Mouse (Mus musculus) mesoderm, embryonic 11.5 days (tissue): Measurements from ENCODE around the gene Elmo2.
A peak's percentile ranks its signal among the peaks of the same experiment; 100 is the strongest.

Source experiments
- DNase-seq: peaks from one replicate; pipeline ENCODE4 v3.0.0-alpha.2; 2012; ENCODE audit warnings: low read depth, low spot score

Elmo2 gene

DNA sequence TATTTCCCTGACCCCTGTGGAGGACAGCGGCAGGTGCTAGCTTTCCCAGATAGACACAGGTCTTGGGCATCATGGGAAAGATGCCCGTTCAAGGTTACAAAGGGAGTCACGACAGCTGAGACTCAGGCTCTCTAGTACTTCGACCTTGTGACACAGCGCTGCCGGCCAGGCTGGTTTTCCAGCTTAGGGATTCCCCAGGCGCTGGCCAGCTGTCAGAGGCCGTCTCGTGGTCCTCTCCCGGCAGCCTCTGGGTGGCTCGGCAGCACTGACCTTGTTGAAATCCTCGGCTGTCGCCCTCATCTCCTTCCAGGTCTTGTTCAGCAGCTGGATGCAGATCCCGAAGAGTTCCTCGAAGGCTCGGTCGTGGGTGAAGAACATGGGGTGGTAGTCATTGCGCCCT, 29.7 kb downstream of the Elmo2 start:
- no peak for DNase-seq

DNA sequence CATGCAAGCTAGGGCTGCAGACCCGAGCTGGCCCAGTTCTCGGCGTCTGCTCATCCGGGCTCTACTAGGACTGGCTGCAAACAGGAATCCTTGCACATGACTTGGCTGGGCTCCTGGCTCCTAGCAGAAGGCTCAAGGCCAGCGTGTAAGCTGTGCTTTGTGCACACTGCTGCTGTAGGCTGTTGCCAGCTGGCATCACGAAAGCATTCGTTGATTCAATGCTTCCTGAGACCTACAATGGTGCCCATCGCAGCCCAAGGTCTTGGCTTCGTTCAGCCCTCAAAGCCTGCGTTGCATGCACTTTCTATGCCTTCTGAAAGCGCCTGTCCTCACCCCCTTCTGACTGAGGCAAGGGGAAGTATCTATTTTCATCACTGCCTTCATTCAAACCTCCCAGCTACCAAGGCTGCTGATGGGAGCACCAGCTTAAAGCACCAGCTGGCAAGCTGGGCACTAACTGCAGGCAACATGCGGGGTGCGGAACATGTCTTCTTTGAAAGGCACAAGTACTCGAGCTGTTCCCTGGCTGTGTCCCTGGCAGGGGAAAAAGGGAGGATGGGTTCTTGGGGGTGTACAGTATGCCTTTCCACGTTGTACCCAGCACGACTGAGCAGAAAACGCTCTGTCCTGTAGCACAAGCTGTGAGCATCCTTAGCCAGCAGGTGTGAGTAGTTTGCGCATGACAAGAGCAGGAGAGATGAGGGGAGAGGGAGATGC, 37.8 kb downstream of the Elmo2 start:
- DNase-seq = no peak

DNA sequence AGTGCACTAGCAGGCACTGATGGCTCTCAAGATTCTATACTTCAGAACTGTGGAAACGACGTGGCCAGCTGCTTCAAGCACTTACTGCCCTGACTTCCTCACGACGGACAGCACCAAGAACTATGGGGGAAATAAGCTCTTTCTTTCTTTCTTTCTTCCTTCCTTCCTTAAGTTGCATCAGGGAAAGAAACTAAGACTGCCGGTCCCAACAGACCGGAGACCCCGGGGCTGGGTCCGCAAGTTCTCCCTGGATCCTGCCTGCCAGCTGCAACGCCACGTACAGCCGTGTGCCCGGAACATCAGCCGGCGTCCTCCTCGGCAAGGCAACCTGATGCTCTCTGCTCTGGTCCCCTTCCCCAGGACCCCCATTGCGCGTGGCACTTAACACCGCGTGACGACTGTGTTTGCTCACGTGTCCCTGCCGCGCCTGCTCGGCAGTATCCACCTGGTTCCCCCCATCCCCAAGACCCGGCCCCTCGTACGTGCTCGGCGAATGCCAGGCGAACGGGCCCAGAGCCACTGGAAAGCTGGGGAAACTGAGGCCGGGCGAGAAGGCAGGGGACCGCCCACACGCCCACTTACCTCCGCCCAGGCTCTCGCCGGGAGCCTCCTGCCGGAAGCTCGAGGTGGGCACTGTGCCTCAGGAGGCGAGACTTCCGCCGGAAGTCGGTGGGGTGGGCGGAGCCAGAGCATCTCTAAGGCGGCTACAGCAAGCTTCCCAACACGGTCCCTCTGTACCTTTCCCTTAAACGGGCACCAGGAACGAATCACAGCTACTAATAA, 38.9 kb downstream of the Elmo2 start, which contains the start of gene Slc35c2:
Slc35c2 (minus strand) TSS at position 668 of the 783 bp plus-strand sequence.
- DNase-seq = peak; percentile 95

DNA sequence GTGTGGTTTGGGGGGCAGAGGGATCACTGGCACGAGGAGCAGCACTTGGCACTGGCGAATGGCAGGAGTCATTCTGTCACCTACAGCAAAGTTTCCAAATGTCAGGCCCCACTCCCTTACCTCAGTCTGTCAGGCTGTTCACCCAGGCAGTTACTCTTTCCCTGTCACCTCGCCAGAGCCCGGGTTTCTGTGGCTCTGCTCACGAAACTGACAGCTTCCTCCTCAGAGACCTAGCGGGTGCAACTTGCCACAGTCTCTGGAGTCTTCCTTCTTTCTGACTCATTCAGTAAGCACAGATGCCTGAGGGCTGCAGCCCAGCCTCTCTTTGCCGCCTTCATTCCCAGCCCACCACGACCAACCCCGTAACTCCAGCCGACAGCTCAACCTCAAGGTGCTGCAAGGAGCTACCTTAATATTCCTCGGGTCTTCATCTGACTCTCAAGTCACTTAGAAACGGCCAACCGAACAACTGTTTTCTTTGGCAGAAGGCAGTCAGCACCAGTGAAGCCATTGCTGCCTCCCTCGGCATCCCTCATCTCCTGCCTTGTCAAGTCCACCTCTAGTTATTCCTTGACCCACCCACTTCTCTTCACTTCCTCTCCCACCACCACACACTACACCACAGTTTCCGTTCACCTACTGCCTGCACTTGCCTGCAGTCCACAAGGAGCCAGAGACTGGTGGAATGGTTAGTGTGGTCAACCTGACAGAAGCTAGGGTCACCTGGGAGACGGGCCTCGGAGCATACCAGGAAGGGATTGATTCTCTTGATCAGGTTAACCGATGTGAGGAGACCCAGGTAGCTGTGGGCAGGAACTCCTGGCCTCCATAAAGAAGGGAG, 39.7 kb downstream of the Elmo2 start:
- DNase-seq = no peak

DNA sequence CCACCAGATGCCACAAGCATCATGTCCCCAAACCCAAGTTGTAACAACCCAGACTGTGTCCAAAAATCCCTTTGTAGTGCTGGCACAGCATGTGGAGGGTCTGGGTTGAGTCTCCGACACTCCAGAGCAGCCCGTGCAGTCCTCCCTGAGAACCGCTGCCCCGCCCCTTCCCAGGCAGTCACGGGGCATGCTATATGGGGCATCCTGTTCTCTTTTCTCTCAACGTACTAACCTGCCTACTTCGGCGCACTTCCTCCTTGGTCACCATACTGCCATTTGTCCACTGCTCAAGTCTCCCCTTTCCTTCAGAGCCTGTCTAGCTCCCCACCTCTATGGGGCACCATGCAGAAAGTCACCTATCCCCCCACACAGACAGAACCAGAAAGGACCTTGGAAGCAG, 40.7 kb downstream of the Elmo2 start:
- DNase-seq = no peak

DNA sequence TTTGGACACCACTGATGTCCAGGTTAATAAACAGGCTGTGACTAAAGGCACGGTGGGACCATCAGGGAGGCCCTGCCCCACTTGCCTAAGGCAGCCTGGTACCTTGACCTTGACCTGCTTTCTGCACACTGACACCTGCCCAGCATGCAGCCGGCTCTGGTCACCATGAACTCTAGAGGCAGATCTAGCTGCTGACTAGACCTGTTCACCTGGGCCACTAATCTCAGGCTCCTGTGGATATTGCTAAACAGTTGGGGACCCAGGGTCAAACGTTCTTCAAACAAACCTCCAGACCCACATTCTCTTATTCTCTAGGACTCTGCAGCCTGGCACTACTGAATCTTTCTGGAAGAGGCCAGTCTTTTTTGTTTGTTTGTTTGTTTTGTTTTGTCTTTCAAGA, 41.2 kb downstream of the Elmo2 start:
- DNase-seq = no peak

DNA sequence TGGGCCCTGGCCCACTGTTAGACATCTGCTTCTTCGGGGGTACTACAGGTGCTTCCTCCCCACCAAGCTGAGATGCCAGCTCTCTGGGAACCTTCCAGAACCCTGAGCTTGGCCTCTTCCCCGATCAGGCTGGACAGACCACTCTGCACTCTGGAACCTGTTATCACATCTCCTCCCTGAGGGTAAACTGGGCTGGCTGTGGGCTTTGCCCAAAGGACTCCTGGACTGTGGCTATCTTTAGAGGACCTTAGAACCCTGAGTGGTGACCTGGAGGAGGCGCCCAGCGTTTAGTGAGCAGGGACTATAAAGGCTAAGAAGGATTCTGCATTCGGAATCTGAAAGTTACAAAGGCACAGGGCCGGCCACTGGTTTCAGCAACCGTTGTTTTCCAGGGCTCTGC, 41.9 kb downstream of the Elmo2 start:
- DNase-seq = no peak

DNA sequence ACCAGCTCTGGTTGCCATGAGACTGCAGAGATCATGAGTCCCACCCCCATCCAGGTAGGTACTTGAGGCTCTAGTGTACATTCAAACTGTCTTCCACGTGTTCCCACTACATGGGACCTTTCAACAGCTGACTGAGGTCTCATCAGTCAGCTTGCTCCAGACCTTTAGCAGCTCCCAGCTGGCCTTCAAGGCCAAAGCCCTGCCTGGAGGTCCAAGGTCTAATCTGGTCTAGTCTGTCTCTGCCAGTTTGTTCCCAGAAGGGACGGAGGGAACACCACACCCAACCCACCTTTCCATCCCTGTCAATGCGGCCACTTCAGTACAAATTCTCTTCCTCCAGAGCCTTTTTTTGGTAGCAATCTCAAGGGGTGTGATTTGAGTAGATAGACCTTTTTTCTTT, 42.6 kb downstream of the Elmo2 start:
- DNase-seq = no peak

DNA sequence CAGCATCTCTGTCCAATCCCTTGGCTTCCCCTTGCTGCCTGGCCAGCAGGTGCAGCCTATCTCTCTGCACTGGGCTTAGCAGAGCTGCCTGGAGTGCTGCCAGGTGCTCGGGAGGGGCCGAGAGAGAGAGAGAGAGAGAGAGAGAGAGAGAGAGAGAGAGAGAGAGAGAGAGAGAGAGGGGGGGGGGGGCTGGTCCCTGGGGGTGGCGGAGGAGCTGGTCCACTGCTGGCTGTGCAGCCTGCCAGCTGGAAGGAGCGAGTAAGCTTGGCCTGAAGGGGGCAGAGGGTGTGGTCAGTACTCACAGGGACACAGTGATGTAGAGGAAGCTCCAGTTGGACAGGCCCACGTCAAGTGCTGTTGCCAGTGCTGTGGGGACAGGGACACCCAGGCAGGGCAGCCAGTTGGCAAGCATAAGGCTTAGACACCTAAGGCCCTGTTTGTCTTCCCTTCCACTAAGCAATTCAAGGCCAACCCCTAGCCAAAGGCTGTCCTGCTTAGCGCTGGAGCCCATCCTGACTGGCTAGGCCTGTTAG, 44.4 kb downstream of the Elmo2 start:
- no peak for DNase-seq

DNA sequence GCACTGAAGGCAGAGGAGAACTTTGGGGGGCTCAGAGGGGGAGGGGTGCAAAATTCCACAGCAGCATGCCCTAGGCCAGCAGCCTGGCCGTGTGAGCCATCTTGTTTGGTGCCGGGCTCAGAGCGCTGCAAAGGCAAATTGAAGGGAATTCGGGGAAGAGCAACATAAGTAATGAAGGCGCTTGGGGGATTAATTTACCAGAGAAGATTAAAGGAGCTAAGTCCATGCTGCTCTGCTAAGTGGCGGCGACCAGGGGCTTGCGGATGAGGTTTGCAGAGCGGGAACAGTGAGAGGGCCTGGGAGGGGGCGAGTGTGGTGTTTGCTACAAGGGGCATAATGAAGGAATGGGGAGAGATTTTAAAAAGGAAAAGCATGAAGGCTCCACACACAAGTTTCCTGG, 46.9 kb downstream of the Elmo2 start:
- no peak for DNase-seq

DNA sequence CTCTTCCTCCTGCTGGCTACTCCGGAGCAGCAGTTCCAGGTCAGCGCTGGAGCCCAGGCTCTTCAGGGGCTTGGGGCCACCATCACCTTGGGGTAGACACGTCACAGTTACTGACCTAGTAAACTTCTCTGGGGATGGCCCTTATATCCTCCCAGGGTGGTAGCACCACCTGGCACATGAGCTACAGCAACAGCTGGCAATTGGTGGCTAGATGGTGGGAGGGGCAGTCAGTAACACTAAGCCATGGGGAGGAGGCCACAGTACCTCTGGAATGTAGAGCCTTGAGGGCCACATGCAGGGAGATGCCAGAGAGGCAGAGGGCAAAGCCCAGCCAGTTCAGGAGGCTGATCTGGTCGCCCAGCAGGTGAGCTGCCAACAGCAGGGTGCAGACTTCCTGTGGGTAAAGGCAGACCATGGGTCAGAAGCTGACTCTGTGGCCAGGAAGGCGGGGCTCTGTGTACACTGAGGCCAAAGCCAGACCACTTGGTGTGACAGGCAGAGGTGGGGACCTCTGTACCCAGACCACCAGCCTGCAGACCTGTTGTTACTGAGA, 49.0 kb downstream of the Elmo2 start:
- DNase-seq = no peak

DNA sequence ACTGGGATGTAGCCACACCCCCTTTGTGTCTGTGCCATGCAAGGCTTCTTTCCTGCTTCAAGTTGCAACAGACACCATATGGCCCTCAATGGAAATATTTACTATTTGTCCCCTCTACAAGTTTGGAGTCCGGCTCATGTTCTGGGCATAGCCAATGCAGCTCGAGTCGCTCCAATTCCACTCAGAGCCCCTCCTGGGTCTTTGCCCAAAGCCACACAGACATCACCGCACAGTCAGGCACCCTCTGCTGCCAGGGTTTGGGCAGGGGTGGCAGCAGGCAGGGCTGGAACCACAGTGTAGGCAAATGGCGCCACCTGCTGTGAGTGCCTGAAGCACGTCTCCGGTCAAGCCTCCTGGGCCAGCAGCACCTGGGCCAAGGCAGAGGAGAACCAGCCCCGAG, 50.5 kb downstream of the Elmo2 start:
- DNase-seq = peak; percentile 61

DNA sequence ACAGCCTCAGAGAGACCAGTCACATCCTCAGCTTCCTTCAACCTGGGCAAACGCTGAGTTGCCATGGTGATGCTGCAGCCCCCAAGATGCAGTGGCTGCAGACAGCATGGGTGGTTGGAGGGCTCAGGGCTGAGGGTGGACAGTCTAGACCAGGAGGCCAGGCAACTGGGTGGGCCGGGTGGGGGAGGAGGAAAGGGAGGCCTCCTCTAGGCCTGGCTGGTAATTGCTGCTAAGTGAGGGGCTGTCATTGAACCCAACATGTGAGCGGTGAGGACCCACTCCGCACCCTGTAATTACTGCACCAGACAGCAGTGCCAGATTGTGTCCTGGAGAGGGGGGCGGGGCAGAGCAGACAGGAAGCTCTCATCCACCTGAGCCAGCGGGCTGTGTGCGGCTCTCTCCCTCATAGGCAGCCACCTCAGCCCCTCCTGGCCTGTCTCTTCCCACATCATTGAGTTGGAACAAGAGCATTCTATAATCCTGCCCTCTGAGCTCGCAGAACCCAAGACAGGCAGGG, 51.1 kb downstream of the Elmo2 start:
- no peak for DNase-seq

DNA sequence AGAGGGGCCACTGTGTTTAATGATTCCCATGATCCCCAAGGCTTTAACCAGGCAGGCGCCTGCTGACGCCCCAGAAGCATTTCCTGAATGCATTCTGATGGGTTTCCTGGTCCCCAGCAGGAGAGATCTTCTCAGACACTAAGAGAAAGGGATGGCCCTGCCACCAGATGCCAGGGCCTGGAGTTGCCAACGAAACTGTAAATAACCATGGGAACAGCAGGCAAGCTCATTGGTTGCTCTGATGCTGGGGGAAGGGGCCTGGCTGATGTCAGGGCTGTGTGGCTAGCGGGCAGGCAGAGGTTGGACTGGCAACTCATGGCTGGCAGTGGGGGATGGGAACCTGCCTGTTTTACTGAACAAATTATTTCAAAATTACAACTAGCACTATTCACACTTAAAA, 52.7 kb downstream of the Elmo2 start:
- no peak for DNase-seq

DNA sequence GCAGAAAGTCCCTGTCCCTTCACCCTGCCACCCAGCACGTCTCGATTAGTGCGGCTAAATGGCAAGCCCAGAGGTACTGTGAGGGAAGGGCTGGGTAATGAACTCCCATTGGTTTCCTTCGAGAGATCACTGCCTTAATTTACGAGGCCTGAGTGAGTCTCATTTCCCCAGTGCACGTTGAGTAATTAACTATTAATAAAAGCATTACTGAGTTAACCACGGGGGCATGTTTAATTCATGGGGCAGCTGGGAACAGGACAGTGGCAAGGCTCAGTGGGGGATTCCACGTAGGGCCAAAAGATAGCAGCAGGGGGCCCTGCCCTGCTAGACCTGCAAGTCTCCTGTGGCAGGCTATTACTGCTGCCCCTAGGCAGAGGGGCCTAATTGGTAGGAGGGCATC, 55.0 kb downstream of the Elmo2 start:
- DNase-seq = peak; percentile 56

DNA sequence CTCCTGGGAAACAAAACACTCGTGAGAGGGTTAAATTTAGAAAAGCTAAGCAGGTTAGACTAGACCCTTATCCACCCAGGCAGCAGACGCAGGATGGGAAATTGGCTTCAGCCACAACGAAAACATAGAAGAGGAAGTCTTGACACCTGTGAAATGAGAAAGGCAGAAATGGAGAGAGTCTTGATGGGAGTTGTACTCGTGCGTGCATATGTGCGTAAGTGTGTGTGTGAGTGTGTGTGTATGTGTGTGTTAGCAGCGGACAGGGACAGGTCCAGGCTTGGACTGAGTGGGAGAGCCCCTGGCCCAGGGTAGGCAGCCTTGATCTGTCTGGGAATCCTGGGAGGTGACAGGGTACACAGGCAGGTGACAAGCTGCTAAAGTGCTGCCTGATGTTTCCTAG, 55.4 kb downstream of the Elmo2 start:
- DNase-seq = no peak

DNA sequence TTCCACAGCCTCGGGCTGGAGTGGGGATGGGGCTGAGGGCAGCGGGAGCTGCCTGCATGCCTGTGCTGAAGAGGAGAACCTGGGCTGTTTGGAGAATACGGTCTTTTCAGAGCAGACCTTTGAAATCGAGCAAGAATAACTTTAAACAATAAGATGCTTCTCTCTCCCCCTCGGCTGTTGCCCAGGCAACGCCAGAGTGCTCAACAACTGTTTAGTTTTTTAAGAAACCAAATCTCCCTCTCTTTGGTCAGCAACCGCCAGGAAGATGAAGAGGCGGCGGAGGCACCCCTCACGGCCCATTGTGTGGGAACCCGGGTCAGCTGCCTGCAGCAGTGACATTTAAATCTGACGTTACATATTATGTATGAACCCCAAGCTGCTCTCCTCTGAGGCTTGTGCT, 59.5 kb downstream of the Elmo2 start:
- peak; percentile 31 for DNase-seq

DNA sequence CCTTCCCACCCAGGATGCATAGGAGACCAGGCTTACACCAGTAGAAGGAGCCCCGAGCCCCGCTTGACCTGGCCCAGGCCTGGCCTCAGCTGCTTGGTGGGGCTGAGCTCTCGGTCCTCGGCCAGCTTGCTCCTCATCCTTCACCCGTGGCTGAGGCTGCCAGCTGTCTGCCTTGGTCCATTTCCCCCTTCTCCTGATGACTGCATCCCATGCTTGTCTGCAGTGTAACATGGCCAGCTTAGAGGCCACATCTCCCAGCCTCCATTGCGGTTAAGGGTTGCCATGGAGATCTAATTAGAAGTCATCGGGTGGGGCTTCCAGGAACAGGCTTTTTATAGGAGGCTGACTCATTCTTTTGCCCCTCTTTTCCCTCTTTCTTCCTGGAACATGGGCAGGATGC, 62.4 kb downstream of the Elmo2 start:
- DNase-seq = no peak

DNA sequence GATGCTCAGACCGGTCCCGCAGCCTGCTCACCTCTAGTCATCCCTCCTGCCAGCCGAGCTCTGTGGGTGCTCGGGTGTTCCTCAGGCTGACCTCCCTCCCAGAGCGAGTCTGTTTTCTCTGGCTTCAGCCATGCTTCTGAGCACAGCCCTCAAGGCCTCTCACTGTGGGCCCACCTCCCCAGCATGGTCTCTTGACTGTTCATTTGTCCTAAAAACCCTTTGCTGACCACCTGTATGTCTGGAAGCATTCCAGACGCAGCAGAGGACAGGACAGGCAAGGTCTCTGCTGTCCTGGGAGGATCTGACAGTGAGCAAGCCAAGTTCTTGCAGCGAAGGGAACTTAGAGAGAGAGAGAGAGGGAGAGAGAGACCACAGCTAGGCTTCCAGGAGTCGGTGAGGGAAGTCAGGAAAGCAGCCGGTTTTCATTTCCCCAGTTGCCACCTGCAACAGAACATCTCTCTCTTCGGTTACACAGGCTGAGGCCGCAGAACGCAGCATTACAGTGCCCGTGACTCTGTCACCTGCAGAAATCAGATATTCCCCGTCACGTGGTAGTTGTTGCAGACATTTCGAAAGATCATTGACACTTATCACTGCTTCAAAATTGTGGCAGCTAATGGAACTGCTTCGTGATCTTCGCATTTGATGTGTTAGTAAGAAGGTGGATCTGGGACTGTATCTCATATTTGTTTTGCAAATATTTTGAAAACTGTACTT, 63.8 kb downstream of the Elmo2 start:
- DNase-seq = no peak

DNA sequence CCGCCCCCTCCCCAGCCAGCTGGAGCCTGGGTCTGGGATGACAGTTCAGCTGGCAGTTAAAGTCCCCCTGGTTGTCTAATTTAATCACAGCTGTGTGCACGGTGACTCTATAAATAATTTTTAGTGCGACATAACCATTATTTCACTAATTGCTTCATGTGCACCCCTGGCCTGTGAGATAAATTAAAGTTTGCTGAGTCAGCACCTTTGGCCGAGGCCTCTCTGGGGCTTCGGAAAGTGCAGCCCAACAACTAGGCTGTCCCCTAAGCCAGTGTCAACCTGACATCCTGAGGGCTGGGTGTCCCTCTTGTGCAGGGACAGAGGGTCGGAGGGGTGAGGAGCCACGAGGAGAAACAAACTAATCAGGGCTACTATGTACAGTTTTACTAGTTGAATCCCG, 66.4 kb downstream of the Elmo2 start:
- DNase-seq = peak; percentile 23

DNA sequence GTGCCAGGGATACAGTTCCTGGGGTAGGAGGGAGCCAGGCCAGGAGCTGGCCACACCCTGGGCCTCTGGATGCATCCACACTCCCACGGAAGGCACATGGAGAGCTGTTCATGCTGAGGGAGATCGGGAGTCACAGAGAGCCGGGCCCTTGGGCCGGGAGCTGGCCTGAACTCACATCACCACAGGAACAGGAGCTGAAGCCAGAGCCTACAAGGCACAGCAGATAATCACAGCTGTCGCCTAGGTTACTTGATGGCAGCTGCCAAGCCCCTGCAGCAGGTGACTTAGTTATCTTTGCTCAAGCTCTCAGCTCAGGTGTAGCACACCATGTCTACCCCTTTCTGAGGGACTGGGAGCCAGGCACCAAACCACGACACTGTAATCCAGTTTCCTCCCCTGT, 68.0 kb downstream of the Elmo2 start:
- DNase-seq = no peak
